Mouse (Mus musculus): ENCODE results near the gene Cacna2d2.

The Cacna2d2 gene

DNA sequence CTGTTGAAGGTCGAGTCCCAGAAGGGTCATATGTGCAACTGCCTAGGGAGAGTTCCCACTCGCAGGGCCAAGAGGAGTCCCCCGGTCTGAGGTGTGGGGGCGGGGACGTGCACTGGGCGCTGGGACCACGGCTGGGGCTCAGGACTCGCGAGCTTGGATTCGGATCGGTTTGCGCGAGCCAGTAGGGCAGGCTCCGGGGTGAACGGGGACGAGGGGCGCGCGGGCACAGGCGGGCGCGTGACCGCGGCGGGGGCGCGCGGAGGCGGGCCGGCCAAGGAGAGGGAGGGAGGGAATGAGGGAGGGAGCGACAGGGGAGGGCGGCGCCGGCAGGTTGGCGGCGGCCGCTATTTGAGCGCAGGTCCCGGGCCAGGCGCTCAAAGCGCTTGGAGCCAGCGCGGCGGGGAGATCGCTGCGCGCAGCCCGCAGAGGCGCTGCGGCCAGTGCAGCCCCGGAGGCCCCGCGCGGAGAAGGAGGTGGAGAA is at the start of gene Cacna2d2:
Gene Cacna2d2 (plus strand): TSS at position 122 of the 481 bp plus-strand sequence.
- DNase-seq = peak; percentile 14 to 34

- DNase-seq = no peak
These were observed 44.6 kb upstream of the Cacna2d2 start for GRCm38 (mm10) chr9:107354826-107355225.

DNA sequence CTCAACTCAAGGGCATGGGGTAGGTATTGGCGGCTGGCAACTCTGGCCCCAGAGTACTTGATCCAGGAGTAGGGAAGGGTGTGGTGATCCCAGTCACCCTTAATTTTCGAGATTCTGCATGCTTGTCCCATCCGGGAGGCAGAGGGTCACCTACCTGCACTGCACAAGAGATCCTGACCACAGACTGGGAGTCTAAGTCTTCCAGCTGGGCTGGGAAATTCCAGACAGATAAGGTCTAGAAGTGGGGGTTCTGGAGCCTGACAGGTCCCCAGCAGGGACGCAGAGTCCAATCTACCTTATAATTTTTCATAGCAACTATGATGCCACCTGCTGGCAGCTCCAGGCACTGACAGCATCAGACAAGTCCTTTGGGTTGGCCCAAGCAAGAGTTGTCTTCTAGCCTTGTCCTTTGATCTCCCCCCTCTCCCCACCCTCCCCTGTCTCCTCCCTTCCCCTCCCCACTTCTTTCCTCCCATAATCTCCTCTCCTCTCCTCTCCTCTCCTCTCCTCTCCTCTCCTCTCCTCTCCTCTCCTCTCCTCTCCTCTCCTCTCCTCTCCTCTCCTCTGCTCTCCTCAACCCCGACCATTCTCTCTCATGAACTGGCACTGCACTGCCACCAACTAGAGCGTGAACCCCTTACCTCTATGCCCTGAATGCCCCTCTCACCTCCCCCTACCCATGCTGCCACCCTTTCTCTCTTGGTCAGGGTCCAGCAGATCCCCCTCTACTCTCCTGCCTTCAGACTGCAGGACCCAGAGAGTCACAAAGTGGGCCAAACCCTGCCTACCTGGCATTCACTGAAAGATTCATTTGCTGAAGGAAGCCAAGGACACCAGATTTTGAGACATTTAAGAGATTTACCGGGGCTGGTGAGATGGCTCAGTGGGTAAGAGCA is 43.3 kb upstream of the Cacna2d2 start:
- DNase-seq = peak; percentile 45 to 63

DNA sequence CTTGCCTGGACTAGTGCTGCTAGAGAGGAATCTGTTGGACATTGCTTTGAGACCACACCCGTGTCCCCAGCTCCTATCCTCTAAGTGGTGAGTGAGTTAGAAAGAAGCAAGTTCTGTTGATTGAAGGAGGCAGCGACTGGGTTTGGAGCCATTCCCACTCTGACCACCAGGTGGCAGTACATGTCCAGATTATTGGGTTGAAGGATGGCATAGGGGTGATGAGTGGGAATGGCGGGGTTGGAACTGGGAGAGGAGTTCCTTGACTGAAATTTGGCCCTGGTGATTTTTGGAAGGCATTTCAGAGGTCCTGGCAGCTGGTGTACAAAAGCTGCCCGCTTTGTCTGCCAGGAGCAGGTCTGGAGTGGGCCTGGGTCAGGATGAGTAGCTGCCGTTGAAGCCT is 41.8 kb upstream of the Cacna2d2 start:
- DNase-seq = peak; percentile 56 to 60

DNA sequence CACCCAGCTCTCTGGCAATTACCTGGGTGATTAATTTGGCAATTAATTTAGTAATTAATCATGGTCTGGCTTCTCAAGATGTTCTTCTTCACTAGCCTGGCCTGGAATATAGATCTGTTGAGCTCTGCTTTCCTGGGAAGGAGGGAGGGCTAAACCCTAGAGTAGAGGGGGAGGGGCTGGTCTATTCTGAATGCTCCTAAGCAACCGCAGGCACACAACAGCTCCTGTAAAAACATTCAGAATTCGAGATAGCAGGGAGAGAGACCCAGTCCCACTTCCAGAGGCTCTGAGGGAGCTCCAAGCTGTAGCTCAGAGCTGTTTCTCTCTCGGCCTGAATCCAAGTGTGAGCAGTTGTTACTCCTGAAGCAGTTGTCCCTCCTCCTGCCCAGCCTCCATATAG is 38.4 kb upstream of the Cacna2d2 start:
- no peak for DNase-seq

GRCm38 (mm10) chr9:107366644-107367043 is 32.8 kb upstream of the Cacna2d2 start:
- DNase-seq = peak; percentile 20 to 34

DNA sequence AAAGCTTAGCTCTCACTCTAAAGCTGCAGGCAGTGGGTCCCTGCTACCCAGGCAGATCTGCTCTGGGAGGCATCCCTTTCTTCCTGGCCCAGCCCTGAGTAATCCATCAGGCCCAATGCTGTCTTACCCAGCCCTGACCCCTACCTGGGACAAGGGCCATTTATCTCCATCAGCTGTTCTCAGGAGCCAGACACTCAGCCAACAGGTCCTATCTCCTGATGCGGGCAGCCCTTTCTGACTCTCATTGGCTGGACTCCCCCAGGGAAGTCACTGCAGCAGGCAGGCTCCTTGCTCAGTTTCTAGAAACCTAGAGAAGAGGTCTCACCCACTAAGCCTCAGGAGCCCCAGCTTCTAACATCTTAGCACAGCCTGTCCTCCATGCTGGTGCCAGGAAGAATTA is 31.1 kb upstream of the Cacna2d2 start:
- no peak for DNase-seq

GRCm38 (mm10) chr9:107369270-107370105 is 29.9 kb upstream of the Cacna2d2 start:
- DNase-seq = no peak

GRCm38 (mm10) chr9:107370106-107370463 is 29.3 kb upstream of the Cacna2d2 start:
- no peak for DNase-seq

GRCm38 (mm10) chr9:107372441-107372840 is 27.0 kb upstream of the Cacna2d2 start:
- DNase-seq = no peak

DNA sequence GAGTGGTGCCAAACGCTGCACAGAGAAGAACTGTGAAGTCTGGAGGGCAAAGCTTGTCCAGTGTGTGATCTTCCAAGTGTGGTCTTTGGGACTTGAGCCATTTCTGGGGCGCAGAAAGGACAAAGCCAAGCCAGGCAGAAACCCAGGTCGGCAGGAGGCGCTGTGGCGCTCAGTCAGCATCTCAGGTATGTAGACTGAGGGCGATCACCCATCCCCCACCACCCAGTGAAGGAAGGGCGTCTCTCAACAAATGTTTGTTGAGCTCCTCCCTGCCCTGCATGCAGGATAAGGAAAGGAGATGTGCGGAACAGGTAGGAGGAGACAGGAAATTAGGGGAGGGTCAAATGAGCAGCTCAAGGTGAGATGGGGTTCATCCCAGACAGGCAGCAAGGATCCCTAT is 24.8 kb upstream of the Cacna2d2 start:
- no peak for DNase-seq

DNA sequence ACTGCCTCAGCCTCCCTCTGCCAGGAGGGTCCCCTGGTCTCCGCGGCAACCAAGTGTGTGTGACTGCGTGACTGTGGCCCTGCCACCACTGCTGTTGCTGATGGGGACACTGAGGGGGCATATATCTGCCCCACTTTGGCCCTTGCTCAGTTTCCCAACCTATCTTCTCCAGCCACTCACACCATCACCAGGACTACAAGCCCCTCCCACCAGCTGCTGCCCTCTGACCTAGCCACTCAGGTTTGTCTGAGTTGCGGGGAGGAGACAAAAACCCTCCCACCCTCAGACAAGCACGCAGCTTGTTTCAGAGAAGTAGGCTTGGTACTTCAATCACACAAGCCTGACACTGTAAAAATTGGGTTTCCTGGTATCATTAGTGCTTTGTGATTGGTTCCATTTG is 24.0 kb upstream of the Cacna2d2 start:
- no peak for DNase-seq

- DNase-seq = no peak
These were observed 21.4 kb upstream of the Cacna2d2 start for GRCm38 (mm10) chr9:107377961-107378512.

- DNase-seq = no peak
These were observed 17.7 kb upstream of the Cacna2d2 start for GRCm38 (mm10) chr9:107381723-107382122.

GRCm38 (mm10) chr9:107384396-107384795 is 15.0 kb upstream of the Cacna2d2 start:
- no peak for DNase-seq

DNA sequence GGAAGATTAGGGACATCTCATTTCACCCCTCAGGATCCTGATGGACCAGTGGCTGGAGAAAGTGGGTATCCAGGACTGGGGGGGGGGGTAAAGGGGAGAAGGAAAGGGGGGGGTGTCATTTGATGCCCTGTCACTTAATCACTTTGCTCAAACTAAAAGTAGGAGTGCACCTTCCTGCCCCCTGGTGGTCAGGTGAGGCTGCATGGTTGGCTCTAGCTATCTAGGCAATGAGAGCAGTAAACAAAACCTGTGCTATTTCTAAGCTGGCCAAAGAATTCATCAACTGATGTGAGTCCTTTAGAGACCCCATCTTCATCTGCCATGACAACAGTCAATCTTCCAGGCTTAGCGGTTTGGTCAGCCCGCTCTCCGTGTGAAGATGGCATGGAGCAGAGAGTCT is 12.7 kb upstream of the Cacna2d2 start:
- peak in 1 of 2 experiments; percentile 24 for DNase-seq

- DNase-seq = no peak
These were observed 11.7 kb upstream of the Cacna2d2 start for GRCm38 (mm10) chr9:107387708-107388107.

DNA sequence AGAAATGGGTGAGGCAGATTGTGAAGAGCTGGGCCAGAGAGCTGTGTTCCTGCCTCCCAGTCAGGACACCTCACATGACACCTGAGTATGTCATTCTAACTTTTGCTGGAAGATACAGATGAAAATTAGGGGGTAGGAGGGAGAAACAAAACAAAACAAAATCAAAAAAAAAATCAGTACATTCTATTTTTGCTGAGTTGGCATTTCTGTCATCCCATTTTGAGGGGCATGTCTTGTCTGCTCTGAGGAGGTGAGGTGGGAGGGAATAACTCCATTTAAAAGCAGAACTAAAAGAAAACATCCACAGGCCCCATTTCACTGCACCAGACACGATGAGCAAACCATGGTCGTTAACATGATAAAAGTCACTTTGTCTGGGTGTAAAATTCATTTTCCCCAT is 11.1 kb upstream of the Cacna2d2 start:
- DNase-seq = no peak

- no peak for DNase-seq
These were observed 3.0 kb upstream of the Cacna2d2 start for GRCm38 (mm10) chr9:107396397-107396796.

- DNase-seq = no peak
These were observed 444 bp upstream of the Cacna2d2 start for GRCm38 (mm10) chr9:107398968-107399367.

DNA sequence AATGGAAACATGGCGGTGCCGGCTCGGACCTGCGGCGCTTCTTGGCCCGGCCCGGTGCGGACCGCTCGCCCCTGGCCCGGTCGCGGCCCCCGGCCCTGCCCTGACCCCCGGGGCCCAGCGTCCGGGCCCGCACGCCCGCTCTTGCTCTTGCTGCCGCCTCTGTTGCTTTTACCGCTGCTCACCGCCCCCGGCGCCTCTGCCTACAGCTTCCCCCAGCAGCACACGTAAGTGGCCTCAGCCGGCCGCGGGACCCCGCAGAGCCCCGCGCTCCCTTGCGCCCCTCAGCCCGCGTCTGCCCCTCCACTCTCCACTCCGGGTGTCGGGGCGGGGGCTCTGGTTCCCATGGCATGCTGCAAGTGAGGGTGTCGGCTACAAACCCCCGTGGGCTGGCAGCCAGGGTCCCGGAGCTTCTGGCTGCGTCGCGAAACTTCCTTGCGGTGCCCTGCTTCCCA is 674 bp downstream of the Cacna2d2 start:
- no peak for DNase-seq

DNA sequence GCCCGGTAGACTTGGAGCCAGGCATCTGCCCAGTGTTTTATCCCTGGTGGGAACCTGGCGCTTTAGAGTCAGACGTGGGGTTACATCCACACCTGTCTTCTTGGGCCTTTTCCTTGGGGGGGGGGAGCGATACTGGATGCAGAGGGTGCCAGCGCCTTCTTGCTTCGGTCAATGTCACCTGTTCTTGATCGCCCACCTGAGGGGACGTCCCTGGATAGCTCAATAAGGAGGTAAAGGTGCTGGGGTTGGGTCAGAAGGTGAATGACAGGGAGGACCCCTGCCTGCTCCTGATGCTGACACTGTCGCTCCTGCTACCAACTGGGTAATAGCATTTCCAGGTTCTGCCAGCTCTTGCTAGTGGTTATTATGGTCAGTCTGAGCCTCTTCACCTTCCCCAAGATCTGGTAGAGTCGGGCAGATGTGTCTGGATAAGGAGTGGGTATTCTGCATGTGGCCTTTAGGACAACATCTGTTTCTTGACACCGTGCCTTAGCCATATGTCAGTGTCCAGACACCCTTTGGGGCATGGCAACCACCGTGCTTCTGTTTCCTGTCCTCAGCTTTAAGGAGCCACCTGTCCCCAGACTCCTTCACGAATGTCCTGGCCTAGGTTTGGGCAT is 1.4 kb downstream of the Cacna2d2 start:
- no peak for DNase-seq

DNA sequence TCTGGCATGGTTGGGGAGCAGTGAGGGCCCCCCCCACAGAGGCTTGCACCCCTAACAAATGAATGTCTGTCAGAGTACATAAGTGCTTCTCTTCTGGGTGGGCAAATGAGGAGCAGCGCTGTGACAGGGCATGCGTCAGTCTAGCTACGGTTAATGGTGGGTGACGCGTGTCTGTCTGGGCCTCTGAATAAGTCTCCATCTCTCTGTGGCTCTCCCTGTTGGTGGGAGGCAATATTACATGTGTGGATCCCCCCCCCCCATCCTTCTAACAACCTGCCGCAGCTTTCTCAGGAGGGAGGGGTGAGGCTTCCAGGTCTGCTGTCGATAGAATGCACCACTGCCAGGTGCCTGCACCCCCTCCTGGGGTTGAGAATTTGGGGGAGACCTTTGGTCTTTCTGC is 3.7 kb downstream of the Cacna2d2 start:
- DNase-seq = no peak

Measured in lung, adult 18-20 months (tissue).